Mouse (Mus musculus): ENCODE results near the gene Ctps. TPM values are rescaled to one million over a fixed set of nuclear protein-coding genes. Genes with fewer than 3 reads are reported as not detected.
A peak's percentile ranks its signal among the peaks of the same experiment; 100 is the strongest.

Ctps gene
- 87.7 and 98.9 TPM in 2 replicates for polyA plus RNA-seq (2015; fragmentation: Nextera tagmentation; extraction: Ambion mirVana)

DNA sequence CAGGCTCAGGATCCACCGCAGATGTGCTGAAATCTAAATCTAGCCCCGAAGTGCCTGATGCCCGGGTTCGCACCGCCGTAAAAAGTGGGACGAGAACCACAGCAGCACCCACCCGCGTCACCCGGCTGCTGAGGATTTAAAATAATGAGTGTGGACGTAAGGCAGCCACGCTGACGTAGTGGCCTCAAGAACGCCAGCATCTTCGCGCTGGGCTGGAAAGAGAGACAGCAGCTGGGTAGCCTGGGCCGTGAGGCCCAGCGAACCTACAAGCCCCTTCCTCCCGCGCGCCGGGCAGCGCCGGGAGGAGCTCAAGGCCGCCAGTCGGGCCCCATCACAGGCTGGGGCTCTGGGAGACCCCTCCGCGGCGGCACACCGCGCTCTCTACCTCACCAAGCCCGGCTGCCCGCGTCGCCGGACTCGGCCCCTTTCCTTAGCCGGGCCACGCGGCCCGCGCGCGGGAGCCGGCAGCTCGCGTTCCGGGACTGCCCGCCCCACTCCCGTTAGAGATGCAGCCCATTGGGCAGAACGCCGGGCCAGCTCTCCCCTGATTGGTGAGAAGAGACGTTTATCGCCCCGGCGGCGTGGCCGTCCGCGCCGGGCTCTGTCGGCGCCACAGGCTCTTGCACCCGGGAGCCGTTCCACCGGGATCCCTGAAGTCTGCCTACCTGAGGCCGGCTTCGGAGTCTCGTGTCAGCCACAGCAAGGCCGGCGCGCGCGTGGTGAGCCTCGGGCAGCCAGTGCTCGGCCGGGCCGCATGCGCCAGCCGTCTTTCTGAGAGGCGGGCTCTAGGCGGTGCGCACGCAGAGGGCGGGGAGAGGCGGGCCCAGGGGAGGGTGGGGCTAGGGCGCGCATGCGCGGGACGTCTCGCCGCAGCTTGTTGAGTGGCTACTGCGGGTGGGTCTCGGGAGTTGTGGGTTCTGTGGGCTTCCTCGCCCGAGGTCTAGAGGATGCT, at the start of gene Ctps:
Ctps (minus strand) TSS at position 791 of the 952 bp plus-strand sequence.
- Histone ChIP-seq H3K27me3 (ENCODE audit: control insufficient read depth, insufficient read depth, low read length) (no peaks in the 10 kb centered on the region), H3K27ac (ENCODE audit: low read length) (peak within 1 kb of the TSS; percentile 99), H3K4me3 (ENCODE audit: low read length) (peak within 1 kb of the TSS; percentile 83), H3K4me1 (ENCODE audit: control insufficient read depth, insufficient read depth, low read length) (peaks cover 34% of the 10 kb centered on the region), H3K4me2 (ENCODE audit: low read depth, low read length) (peak within 1 kb of the TSS; percentile 74), H3K9me3 (replicated peaks; ENCODE audit: control insufficient read depth, low read length) (no peaks in the 10 kb centered on the region), H3K9ac (ENCODE audit: low read length) (peak within 1 kb of the TSS; percentile 90), H3K36me3 (ENCODE audit: control insufficient read depth, insufficient read depth) (peaks cover 4% of the 10 kb centered on the region)
- peak; percentile 94 for ATAC-seq (replicated peaks; ENCODE audit: extremely low read depth, insufficient read depth, low FRiP score)
- under 1% methylated on average over 93 of the region's 97 CpGs for WGBS

DNA sequence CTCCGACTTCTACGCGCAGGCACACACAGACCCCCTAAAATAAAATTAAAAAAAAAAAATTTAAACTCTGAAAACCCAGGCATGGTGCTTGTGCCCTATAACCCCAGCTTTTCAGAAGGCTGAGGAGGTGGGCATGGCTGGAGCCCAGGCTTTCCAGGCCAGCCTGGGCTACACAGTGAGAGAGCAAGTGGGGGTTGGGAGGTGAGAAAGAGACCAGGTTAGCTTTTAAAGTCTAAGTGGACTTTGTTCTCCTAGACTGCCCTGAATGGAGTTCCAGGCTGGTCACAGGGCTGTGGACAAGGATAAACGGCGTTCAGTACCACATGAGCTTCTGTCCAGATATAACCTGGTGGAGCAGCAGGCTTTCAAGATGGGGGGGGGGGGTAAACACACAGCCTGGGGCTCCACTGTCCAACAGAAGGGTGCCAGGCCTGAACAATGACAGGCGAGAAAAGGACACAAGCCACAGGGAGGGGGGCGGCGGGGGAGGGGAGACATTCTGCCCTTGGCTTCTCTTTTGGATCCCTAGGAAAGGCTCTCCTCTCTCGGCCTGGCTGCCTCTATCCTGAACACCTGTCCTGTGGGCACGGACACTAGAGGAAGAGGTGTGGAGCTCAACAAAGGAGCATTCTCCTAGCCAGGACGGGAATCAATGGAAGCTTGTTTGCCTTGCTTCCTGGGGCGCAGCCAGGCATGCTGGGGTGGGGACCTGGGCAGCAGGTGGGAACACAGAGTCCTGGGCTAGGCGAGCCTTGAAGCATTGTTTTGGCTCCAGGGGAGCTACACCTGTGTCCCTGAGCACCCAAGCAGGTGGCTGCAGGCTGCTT, 46.3 kb upstream of the Ctps start:
- H3K4me1 ChIP-seq (ENCODE audit: control insufficient read depth, insufficient read depth, low read length), result peaks cover 20% of the 10 kb centered on the region
- no peak overlapping the region for H3K4me3 ChIP-seq (ENCODE audit: low read length)
- H3K4me2 ChIP-seq (ENCODE audit: low read depth, low read length), result no peak overlapping the region
- H3K9ac ChIP-seq (ENCODE audit: low read length), result peak overlapping the region; percentile 51
- WGBS, result 52% methylated on average over 13 of the region's 13 CpGs
- ATAC-seq (replicated peaks; ENCODE audit: extremely low read depth, insufficient read depth, low FRiP score), result no peak
- no peaks in the 10 kb centered on the region for H3K9me3 ChIP-seq (replicated peaks; ENCODE audit: control insufficient read depth, low read length)
- H3K36me3 ChIP-seq (ENCODE audit: control insufficient read depth, insufficient read depth), result no peaks in the 10 kb centered on the region
- peak overlapping the region; percentile 98 for H3K27ac ChIP-seq (ENCODE audit: low read length)
- no peaks in the 10 kb centered on the region for H3K27me3 ChIP-seq (ENCODE audit: control insufficient read depth, insufficient read depth, low read length)

DNA sequence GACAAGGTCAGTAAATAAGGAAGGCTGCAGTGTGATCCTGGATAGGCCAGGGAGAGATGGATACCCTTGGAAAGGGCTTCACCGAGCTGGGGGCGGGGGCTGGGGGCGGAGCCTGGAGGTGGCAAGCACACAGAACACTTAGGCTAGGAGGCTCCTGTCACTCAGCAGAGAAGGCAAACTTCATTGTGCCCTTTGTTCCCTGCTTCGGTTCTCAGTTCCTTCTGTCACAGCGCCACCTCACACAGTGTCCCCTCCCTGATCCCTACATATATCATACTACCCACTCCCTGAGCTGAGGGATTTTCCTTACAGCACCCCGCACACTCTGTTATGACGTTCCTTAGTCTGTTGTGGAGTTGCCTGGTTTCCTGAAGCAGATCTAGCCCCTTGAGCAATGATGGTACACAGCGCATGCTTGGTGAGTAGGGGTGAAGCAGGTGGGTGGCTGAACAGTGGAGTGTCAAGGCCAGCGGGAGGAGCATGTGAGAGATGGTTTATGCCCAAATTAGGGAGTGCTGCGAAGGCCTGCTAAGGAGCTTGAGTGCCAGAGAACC, 45.5 kb upstream of the Ctps start:
- WGBS, result 21% methylated on average over 9 of the region's 10 CpGs
- peak overlapping the region; percentile 98 for H3K27ac ChIP-seq (ENCODE audit: low read length)
- ATAC-seq (replicated peaks; ENCODE audit: extremely low read depth, insufficient read depth, low FRiP score), result peak; percentile 79

DNA sequence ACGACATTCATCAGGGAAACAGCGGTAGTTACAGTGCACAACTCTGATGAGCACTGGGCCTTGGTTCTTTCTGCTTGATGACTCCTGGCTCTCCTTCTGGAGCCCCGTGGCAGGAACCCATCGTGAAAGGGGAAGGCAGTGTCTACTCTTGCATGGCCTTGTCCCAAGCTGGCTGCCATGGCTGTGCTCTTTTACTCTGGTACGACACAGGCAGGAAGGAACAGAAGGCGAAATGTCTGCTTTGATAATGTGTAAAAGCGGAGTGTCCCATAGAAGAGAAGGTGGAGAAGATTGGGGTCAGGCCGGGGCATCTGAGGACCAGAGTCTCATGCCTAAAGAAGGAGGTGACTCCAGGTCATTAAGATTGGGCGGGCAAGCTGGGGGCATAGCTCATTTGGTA, 44.6 kb upstream of the Ctps start:
- Histone ChIP-seq H3K4me1 (ENCODE audit: control insufficient read depth, insufficient read depth, low read length) (peaks cover 26% of the 10 kb centered on the region), H3K36me3 (ENCODE audit: control insufficient read depth, insufficient read depth) (no peaks in the 10 kb centered on the region), H3K4me3 (ENCODE audit: low read length) (no peak overlapping the region), H3K27me3 (ENCODE audit: control insufficient read depth, insufficient read depth, low read length) (no peaks in the 10 kb centered on the region), H3K4me2 (ENCODE audit: low read depth, low read length) (no peak overlapping the region), H3K9me3 (replicated peaks; ENCODE audit: control insufficient read depth, low read length) (no peaks in the 10 kb centered on the region), H3K27ac (ENCODE audit: low read length) (peak overlapping the region; percentile 98), H3K9ac (ENCODE audit: low read length) (peak overlapping the region; percentile 56)
- 74% methylated on average over 9 of the region's 9 CpGs for WGBS
- ATAC-seq (replicated peaks; ENCODE audit: extremely low read depth, insufficient read depth, low FRiP score), result no peak

More for the DNA sequence above, 45.5 kb upstream of the Ctps start:
- no peaks in the 10 kb centered on the region for H3K36me3 ChIP-seq (ENCODE audit: control insufficient read depth, insufficient read depth)
- no peaks in the 10 kb centered on the region for H3K27me3 ChIP-seq (ENCODE audit: control insufficient read depth, insufficient read depth, low read length)
- H3K4me1 ChIP-seq (ENCODE audit: control insufficient read depth, insufficient read depth, low read length), result peaks cover 22% of the 10 kb centered on the region
- H3K9me3 ChIP-seq (replicated peaks; ENCODE audit: control insufficient read depth, low read length), result no peaks in the 10 kb centered on the region
- no peak overlapping the region for H3K4me2 ChIP-seq (ENCODE audit: low read depth, low read length)
- H3K9ac ChIP-seq (ENCODE audit: low read length), result peak overlapping the region; percentile 38
- H3K4me3 ChIP-seq (ENCODE audit: low read length), result no peak overlapping the region

DNA sequence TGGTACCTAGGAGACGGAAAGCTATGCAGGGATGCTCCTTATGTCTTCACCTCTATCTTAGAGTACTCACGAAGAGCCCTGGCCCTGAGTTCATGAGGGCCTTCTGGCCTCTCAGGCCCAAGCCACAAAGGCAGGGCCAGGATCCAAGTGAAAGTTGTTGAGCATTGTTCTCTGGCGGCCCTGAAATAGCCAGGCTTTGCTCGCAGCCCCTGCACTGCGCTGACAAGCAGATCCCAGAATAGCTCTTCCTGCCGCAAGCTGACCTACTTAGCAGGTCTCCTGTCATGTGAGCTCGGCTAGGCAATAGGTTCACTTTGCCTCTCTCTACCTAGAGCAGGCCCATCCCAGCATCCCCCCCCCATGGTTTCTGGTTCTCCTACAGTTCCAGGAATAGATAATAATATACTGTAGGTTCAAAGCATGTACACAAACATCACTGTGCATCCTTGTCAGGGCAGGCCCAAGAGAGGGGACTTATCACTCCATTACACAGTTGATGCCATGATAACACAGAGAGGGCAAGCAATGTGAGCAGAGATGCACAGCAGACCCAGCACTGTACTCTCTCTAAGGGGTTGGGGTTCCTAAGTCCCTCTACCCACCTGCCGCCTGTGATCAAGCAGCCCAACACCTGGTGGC, 43.7 kb upstream of the Ctps start:
- peak overlapping the region; percentile 98 for H3K27ac ChIP-seq (ENCODE audit: low read length)
- H3K36me3 ChIP-seq (ENCODE audit: control insufficient read depth, insufficient read depth), result no peaks in the 10 kb centered on the region
- peaks cover 27% of the 10 kb centered on the region for H3K4me1 ChIP-seq (ENCODE audit: control insufficient read depth, insufficient read depth, low read length)
- no peaks in the 10 kb centered on the region for H3K27me3 ChIP-seq (ENCODE audit: control insufficient read depth, insufficient read depth, low read length)
- H3K9ac ChIP-seq (ENCODE audit: low read length), result peak overlapping the region; percentile 73
- H3K4me2 ChIP-seq (ENCODE audit: low read depth, low read length), result peak overlapping the region; percentile 48
- 31% methylated on average over 8 of the region's 8 CpGs for WGBS
- no peaks in the 10 kb centered on the region for H3K9me3 ChIP-seq (replicated peaks; ENCODE audit: control insufficient read depth, low read length)
- ATAC-seq (replicated peaks; ENCODE audit: extremely low read depth, insufficient read depth, low FRiP score), result peak; percentile 78
- peak overlapping the region; percentile 40 for H3K4me3 ChIP-seq (ENCODE audit: low read length)

DNA sequence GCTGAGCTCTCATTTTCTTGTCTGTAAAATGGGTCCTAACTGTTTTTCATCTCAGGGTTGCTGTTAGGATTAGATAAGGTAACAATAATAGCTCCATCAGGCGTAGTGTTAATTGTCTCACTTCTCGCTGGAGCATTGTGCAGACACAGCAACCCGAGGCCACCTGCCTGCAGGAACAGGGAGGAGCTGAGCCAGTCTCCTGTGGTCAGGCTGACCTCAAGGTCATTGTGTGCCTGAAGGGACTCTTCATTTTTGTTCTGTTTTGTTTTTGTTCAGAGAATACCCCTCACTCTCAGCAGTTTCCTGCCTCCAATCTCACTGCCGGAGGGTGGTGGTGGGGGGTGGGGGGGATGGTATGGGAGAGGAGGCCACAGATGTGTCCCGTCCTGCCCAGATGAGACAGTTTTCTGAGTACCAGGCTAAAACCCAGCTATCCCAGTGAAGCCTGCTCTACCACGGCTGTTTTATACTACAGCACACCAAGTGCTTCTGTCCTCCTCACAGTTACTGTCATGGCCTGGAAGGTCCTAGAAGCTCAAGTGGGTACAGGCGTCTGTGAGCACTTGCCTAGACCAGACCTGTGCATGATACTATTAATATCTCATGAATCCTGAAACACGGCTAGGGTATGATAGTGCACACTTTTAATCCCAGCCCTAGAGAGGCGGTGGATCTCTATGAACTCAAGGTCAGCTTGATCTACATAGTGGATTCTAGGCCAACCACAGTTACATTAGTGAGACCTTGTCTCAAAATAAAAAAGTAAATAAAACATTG, 42.4 kb upstream of the Ctps start:
- peak; percentile 58 for ATAC-seq (replicated peaks; ENCODE audit: extremely low read depth, insufficient read depth, low FRiP score)
- peak overlapping the region; percentile 97 for H3K27ac ChIP-seq (ENCODE audit: low read length)
- H3K9me3 ChIP-seq (replicated peaks; ENCODE audit: control insufficient read depth, low read length), result peaks cover 4% of the 10 kb centered on the region; the same call in 1 of the 2 replicates
- no peaks in the 10 kb centered on the region for H3K36me3 ChIP-seq (ENCODE audit: control insufficient read depth, insufficient read depth)
- WGBS, result 23% methylated on average over 9 of the region's 9 CpGs
- H3K9ac ChIP-seq (ENCODE audit: low read length), result peak overlapping the region; percentile 55
- H3K4me1 ChIP-seq (ENCODE audit: control insufficient read depth, insufficient read depth, low read length), result peaks cover 27% of the 10 kb centered on the region
- peak overlapping the region; percentile 35 for H3K4me2 ChIP-seq (ENCODE audit: low read depth, low read length)
- no peaks in the 10 kb centered on the region for H3K27me3 ChIP-seq (ENCODE audit: control insufficient read depth, insufficient read depth, low read length)
- H3K4me3 ChIP-seq (ENCODE audit: low read length), result peak overlapping the region; percentile 7

DNA sequence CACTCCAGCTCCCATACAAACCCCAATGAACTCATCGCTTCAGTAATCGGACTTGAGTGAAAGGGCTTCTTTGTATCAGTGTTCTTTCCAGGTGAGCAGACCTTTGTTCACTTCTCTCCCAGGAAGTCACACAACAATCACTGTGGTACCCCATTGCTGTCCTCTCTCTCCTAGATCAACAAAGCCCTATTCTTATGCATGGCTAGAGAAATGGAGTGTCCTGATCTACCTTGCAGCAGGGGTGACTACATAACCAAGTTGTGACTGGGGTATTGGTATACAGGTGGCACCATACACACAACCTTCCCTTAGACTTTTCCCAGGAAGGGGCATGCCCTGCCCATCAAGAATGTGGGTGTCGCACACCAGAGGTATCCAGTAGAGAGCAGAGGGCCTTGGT, 40.9 kb upstream of the Ctps start:
- 93% methylated on average over 3 of the region's 3 CpGs for WGBS

DNA sequence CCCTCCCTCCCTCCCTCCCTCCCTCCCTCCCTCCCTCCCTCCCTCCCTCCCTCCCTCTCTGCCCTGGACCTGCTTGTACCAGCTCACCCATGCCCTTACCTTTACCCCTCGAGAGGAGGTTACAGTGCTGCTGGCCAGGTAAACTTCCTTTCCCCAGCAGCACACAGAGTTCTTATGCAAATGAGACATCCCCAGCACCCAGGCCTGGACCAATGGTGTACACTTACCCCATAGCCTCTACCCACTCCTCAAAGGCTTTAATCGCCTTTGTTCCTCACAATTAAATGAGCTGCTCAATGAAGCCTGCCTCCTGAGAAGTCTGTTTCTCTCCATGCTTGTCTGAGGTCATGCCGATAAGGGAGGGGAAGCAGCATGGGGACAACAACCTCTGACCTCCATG, 36.9 kb upstream of the Ctps start:
- no peak overlapping the region for H3K27ac ChIP-seq (ENCODE audit: low read length)
- H3K4me3 ChIP-seq (ENCODE audit: low read length), result no peak overlapping the region
- H3K4me1 ChIP-seq (ENCODE audit: control insufficient read depth, insufficient read depth, low read length), result peaks cover 11% of the 10 kb centered on the region
- WGBS, result 59% methylated on average over 3 of the region's 3 CpGs
- no peak for ATAC-seq (replicated peaks; ENCODE audit: extremely low read depth, insufficient read depth, low FRiP score)
- H3K4me2 ChIP-seq (ENCODE audit: low read depth, low read length), result no peak overlapping the region
- no peaks in the 10 kb centered on the region for H3K36me3 ChIP-seq (ENCODE audit: control insufficient read depth, insufficient read depth)
- no peaks in the 10 kb centered on the region for H3K27me3 ChIP-seq (ENCODE audit: control insufficient read depth, insufficient read depth, low read length)
- peaks cover 4% of the 10 kb centered on the region; the same call in 1 of the 2 replicates for H3K9me3 ChIP-seq (replicated peaks; ENCODE audit: control insufficient read depth, low read length)
- H3K9ac ChIP-seq (ENCODE audit: low read length), result no peak overlapping the region

More for the DNA sequence above, 40.9 kb upstream of the Ctps start:
- Histone ChIP-seq H3K9me3 (replicated peaks; ENCODE audit: control insufficient read depth, low read length) (peaks cover 4% of the 10 kb centered on the region; the same call in 1 of the 2 replicates), H3K27me3 (ENCODE audit: control insufficient read depth, insufficient read depth, low read length) (no peaks in the 10 kb centered on the region), H3K36me3 (ENCODE audit: control insufficient read depth, insufficient read depth) (no peaks in the 10 kb centered on the region), H3K27ac (ENCODE audit: low read length) (peak overlapping the region; percentile 61), H3K4me3 (ENCODE audit: low read length) (no peak overlapping the region), H3K4me1 (ENCODE audit: control insufficient read depth, insufficient read depth, low read length) (peaks cover 22% of the 10 kb centered on the region), H3K4me2 (ENCODE audit: low read depth, low read length) (no peak overlapping the region), H3K9ac (ENCODE audit: low read length) (no peak overlapping the region)
- ATAC-seq (replicated peaks; ENCODE audit: extremely low read depth, insufficient read depth, low FRiP score), result no peak

Data from heart, embryonic 16.5 days (tissue).